Mouse (Mus musculus): ENCODE data around the gene Fkbp10.

DNA sequence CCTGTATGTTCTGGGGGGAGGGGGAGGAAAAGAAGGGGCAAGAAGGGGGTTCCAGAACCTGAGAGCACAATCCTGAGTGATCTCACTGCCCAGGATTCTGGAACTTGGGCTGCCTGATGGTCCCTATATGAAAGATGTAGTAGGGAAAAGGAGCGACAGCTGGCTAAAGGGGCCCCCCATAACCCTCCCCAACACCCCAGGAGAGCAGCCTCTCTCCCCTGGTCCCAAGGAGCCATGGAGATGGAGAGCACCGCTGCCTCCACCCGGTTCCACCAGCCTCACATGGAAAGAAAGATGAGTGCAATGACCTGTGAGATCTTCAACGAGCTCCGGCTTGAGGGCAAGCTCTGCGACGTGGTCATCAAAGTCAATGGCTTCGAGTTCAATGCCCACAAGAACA is 26.3 kb downstream of the Fkbp10 start, which contains the start of the genes Nt5c3b and Klhl10:
- TF ChIP-seq POLR2A (IDR thresholded peaks at IDR 0.05; ENCODE audit: low read depth, low read length) (no peak), CTCF (IDR thresholded peaks at IDR 0.05; ENCODE audit: extremely low read depth, insufficient read depth, insufficient read length, insufficient replicate concordance) (no peak)

Measured in spleen, adult 2 months (tissue).